Mouse (Mus musculus) CD4-positive, CD25-positive, alpha-beta regulatory T cell, adult 9 weeks (primary cell): ENCODE data around the gene Fam213a. TPM values are rescaled to one million over a fixed set of nuclear protein-coding genes. Genes with fewer than 3 reads are reported as not detected.

Experiments
- polyA plus RNA-seq: library from polyadenylated mRNA; unstranded; fragments of 100-300 nt; shearing (Covaris generic); gene quantifications from one replicate; pipeline ENCODE4 v1.2.1, GENCODE M21; 2017

Fam213a gene
- 11.4 TPM for polyA plus RNA-seq

DNA sequence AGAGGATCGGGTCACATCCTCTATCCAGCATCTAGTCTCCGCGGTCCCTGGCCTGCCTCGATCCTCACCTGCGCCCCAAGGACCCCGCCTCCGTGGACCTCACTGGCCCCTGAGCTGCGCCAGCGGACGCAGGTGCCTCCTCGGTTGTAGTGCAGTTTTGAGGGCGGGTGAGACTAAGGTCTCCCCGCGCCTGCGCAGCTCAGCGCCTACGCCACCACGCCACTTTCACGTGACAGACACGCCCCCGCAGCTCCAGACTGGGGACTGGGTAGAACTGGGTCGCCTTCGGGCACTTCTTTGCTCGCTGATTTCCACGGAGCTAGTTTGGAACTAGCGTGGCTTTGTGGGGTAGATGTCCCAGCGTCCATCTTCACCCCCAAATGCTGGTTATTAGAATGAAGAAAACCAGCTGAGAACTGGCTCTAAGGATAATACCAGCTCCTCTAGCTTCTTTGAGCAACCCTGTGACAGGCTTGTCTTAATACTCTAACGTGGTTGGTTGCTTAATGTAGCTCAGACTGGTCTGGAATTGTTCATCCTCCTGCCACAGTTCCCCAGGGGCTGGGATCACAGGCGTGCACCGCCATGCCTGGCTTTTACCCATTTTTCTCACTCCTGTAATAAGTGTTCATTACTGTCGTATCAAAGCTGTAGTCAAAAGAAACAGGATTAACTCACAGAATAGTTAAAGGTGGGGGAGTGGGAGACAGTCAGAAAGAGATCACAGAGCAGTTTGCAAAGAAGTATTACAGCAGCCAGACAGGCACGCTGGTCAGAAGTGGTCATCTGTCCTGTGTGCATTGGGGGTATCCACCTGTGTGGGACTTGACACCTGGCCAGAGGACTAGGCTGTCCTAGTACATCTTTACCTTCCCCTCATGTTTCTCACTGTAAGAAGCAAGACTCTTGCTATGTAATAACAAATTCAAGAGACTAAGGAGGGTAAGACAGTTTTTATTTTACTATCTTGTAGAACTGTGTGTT, at the start of gene Fam213a:
Gene Fam213a, minus strand, starts transcription at position 159 of the 984 bp plus-strand sequence.

GRCm38 (mm10) chr14:40966392-40966861, 47.2 kb downstream of the Fam213a start, which contains the start of gene Tspan14:
Tspan14 (minus strand) TSS chr14:40966807.

Other genes starting within 250 kb of the Fam213a start
- gene Sh2d4b, start 120.5 kb downstream of the Fam213a start, polyA plus RNA-seq, result 0.76 TPM
- gene Tspan14, start 47.0 kb downstream of the Fam213a start, polyA plus RNA-seq, result 118 TPM
- gene Dydc2, start 55.4 kb upstream of the Fam213a start, polyA plus RNA-seq, result not detected
- gene Dydc1, start 59.1 kb upstream of the Fam213a start, polyA plus RNA-seq, result not detected
- gene Mat1a, start 91.2 kb upstream of the Fam213a start, polyA plus RNA-seq, result not detected
- not detected for gene Sftpa1, start 118.0 kb upstream of the Fam213a start, polyA plus RNA-seq
- gene Mbl1, start 137.7 kb upstream of the Fam213a start, polyA plus RNA-seq, result not detected
- gene Sftpd, start 171.4 kb upstream of the Fam213a start, polyA plus RNA-seq, result not detected